Mouse (Mus musculus) heart, embryonic 11.5 days (tissue): ENCODE measurements around the gene Rplp1. TPM values are rescaled to one million over a fixed set of nuclear protein-coding genes. Genes with fewer than 3 reads are reported as not detected.

Experiments used
- ATAC-seq: fragments of 200-750 bp; cut with Nextera tagmentation; replicated peaks from 2 replicates; pipeline ENCODE4 v1.8.0; 2017; ENCODE audit warnings: moderate library complexity; ENCODE audit not compliant: insufficient number of reproducible peaks, low FRiP score, low TSS enrichment
- H3K27ac ChIP-seq: fragments of 300-500 bp; sonication (generic); 2 replicates; pipeline ENCODE4 v1.5.1; 2014; ENCODE audit warnings: mild to moderate bottlenecking, low read depth, low read length
- H3K27me3 ChIP-seq: fragments of 300-500 bp; sonication (generic); 2 replicates; pipeline ENCODE4 v1.6.1; 2014; ENCODE audit warnings: mild to moderate bottlenecking, low read length, mixed read lengths; ENCODE audit not compliant: control insufficient read depth, insufficient read depth
- H3K36me3 ChIP-seq: fragments of 300-500 bp; sonication (generic); 2 replicates; pipeline ENCODE4 v1.6.1; 2014; ENCODE audit warnings: mild to moderate bottlenecking, low read length, moderate library complexity, mixed read lengths; ENCODE audit not compliant: control insufficient read depth, insufficient read depth
- H3K4me1 ChIP-seq: fragments of 300-500 bp; sonication (generic); 2 replicates; pipeline ENCODE4 v1.6.1; 2014; ENCODE audit warnings: low read length; ENCODE audit not compliant: control insufficient read depth, insufficient read depth
- H3K4me2 ChIP-seq: fragments of 300-500 bp; sonication (generic); 2 replicates; pipeline ENCODE4 v1.6.1; 2014; ENCODE audit warnings: mild to moderate bottlenecking, moderate library complexity
- H3K4me3 ChIP-seq: fragments of 300-500 bp; sonication (generic); 2 replicates; pipeline ENCODE4 v1.5.1; 2014; ENCODE audit warnings: low read depth, low read length
- H3K9ac ChIP-seq: fragments of 300-500 bp; sonication (generic); 2 replicates; pipeline ENCODE4 v1.6.1; 2014; ENCODE audit warnings: mild to moderate bottlenecking, low read depth, low read length, moderate library complexity
- H3K9me3 ChIP-seq: fragments of 300-500 bp; sonication (generic); replicated peaks from 2 replicates; pipeline ENCODE4 v1.6.1; 2016; ENCODE audit warnings: low read length; ENCODE audit not compliant: control insufficient read depth
- WGBS: fragments of 180-500 bp; shearing (Covaris S2); extraction: QIAGEN DNeasy Blood & Tissue Kit; methylation state at CpG from one replicate; pipeline ENCODE4 v1.1.7; 2014; ENCODE audit not compliant: insufficient replicate concordance; 5-methylcytosine and 5-hydroxymethylcytosine counted together
- polyA plus RNA-seq: library from polyadenylated mRNA; unstranded; fragments of >200 nt; fragmentation: Nextera tagmentation; extraction: Ambion mirVana; gene quantifications from 2 replicates; pipeline ENCODE4 v1.2.1, GENCODE M21; 2014

The Rplp1 gene
- polyA plus RNA-seq, 1 experiment from 2014 or later: 1,096 TPM

- no peak for ATAC-seq
Observed at GRCm38 (mm10) chr9:61898401-61898800, 15.9 kb downstream of the Rplp1 start.

DNA sequence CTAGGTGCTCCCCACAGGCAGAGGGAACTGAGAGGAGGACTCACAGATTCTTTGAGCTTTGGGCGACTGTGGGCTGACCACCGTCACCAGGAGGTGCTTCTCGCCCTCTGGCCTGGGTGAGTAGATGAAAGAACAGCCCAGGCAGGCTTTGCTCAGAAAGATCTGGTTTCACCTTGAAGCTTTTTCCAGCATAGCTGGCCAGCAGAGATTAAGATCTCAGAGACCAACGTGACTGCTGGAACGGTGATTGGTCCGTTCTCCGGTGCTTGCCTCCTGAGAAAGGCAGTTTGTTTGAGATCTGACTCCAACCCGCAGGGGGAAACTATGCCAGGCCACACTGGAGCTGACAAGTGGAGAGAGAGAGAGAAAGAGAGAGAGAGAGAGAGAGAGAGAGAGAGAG, 19.3 kb downstream of the Rplp1 start:
- Histone ChIP-seq H3K9me3 (no peaks in the 10 kb centered on the region), H3K4me3 (no peak overlapping the region), H3K9ac (no peak overlapping the region), H3K27ac (no peak overlapping the region), H3K4me1 (no peaks in the 10 kb centered on the region; the same call in 1 of the 2 replicates), H3K27me3 (peaks cover 10% of the 10 kb centered on the region), H3K4me2 (no peak overlapping the region), H3K36me3 (no peaks in the 10 kb centered on the region)
- 58% methylated on average over 8 of the region's 8 CpGs for WGBS
- ATAC-seq: no peak

More at GRCm38 (mm10) chr9:61898401-61898800, 15.9 kb downstream of the Rplp1 start:
- H3K27ac ChIP-seq: no peak overlapping the region
- H3K9ac ChIP-seq: no peak overlapping the region
- no peak overlapping the region for H3K4me2 ChIP-seq
- no peaks in the 10 kb centered on the region; the same call in 1 of the 2 replicates for H3K4me1 ChIP-seq
- H3K27me3 ChIP-seq: peaks cover 25% of the 10 kb centered on the region
- 5% methylated on average over 8 of the region's 8 CpGs for WGBS
- no peaks in the 10 kb centered on the region for H3K9me3 ChIP-seq
- no peak overlapping the region for H3K4me3 ChIP-seq
- H3K36me3 ChIP-seq: no peaks in the 10 kb centered on the region

GRCm38 (mm10) chr9:61889855-61890254, 24.5 kb downstream of the Rplp1 start:
- Histone ChIP-seq H3K36me3 (no peaks in the 10 kb centered on the region), H3K4me3 (no peak overlapping the region), H3K27me3 (no peaks in the 10 kb centered on the region; the same call in 1 of the 2 replicates), H3K4me2 (no peak overlapping the region), H3K9me3 (no peaks in the 10 kb centered on the region), H3K27ac (no peak overlapping the region), H3K4me1 (no peaks in the 10 kb centered on the region), H3K9ac (no peak overlapping the region)
- no peak for ATAC-seq
- 55% methylated on average over 8 of the region's 8 CpGs for WGBS

- no peaks in the 10 kb centered on the region for H3K4me1 ChIP-seq
- no peak overlapping the region for H3K4me3 ChIP-seq
- no peak overlapping the region for H3K27ac ChIP-seq
- H3K36me3 ChIP-seq: no peaks in the 10 kb centered on the region
- no peak overlapping the region for H3K9ac ChIP-seq
- H3K4me2 ChIP-seq: no peak overlapping the region
- H3K9me3 ChIP-seq: no peaks in the 10 kb centered on the region
- ATAC-seq: no peak
- WGBS: 59% methylated on average over 11 of the region's 11 CpGs
- H3K27me3 ChIP-seq: no peaks in the 10 kb centered on the region; the same call in 1 of the 2 replicates
Observed at GRCm38 (mm10) chr9:61887661-61888379, 26.5 kb downstream of the Rplp1 start.

DNA sequence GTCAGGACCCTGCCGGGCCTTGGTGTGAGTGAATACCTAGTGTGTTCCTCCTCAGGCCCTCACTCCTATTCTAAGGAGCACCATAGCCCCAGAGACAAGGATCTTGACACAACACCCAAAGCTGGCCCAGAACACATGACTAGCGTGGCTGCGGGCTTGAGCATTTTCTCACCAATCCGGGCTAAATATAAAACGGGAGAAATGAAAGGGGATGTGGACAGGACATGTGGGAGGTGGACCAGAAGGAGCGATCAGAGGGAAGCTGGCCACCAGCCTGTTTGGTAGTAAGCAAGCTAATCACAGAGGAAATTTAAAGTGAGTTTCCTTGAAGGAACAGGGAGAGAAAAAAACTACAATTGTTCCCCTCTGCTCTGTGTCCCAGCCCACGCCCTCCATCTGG, 28.4 kb downstream of the Rplp1 start:
- Histone ChIP-seq H3K27ac (no peak overlapping the region), H3K36me3 (no peaks in the 10 kb centered on the region), H3K9me3 (no peaks in the 10 kb centered on the region), H3K4me3 (no peak overlapping the region), H3K4me1 (no peaks in the 10 kb centered on the region), H3K9ac (no peak overlapping the region), H3K4me2 (no peak overlapping the region), H3K27me3 (no peaks in the 10 kb centered on the region)
- 75% methylated on average over 7 of the region's 7 CpGs for WGBS
- no peak for ATAC-seq

DNA sequence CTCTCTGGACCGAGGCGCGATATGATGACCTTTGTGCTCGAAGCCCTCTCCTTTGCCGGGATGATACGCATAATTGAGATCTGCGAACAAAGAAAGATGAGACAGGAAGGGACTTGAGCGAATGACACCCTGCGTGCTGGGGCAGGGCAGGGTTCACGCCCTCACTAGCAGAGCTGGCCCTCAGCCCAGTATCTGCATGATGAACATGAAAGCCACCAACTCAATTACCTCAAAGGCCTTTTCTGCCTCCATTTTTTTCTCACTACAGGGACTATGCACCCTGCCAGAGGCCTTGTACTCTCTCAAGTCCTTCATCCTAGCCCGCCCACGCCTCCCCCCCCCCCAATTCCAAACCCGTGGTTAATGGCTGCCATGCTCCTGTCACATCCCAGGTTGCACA, 29.4 kb downstream of the Rplp1 start:
- no peak overlapping the region for H3K4me3 ChIP-seq
- no peaks in the 10 kb centered on the region for H3K27me3 ChIP-seq
- 76% methylated on average over 13 of the region's 13 CpGs for WGBS
- no peaks in the 10 kb centered on the region for H3K9me3 ChIP-seq
- no peaks in the 10 kb centered on the region for H3K36me3 ChIP-seq
- no peaks in the 10 kb centered on the region for H3K4me1 ChIP-seq
- ATAC-seq: no peak
- no peak overlapping the region for H3K9ac ChIP-seq
- H3K27ac ChIP-seq: no peak overlapping the region
- H3K4me2 ChIP-seq: no peak overlapping the region

DNA sequence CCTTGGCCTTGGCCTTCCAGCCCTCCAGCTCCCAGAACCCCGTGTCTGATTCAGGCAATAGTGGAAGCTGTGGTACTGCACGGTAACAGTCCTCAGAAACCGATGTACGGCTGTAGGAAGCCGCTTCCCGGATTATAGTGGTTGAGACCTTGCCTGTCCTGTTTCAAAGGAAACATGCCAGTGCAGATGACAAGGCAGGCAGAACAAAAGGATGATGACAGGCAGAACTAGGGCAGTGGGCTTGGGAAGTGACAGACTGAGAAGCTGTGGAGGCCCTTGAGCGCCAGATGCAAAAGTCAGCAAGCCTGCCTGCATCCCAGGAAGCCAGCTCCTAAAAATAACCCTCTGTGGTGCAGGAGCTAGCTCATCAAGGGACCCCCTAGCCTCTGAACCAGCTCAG, 30.0 kb downstream of the Rplp1 start:
- no peak for ATAC-seq
- H3K9me3 ChIP-seq: no peaks in the 10 kb centered on the region
- no peak overlapping the region for H3K9ac ChIP-seq
- H3K4me2 ChIP-seq: no peak overlapping the region
- H3K36me3 ChIP-seq: no peaks in the 10 kb centered on the region
- H3K27ac ChIP-seq: no peak overlapping the region
- H3K4me3 ChIP-seq: no peak overlapping the region
- H3K4me1 ChIP-seq: no peaks in the 10 kb centered on the region
- no peaks in the 10 kb centered on the region for H3K27me3 ChIP-seq
- 56% methylated on average over 7 of the region's 7 CpGs for WGBS

DNA sequence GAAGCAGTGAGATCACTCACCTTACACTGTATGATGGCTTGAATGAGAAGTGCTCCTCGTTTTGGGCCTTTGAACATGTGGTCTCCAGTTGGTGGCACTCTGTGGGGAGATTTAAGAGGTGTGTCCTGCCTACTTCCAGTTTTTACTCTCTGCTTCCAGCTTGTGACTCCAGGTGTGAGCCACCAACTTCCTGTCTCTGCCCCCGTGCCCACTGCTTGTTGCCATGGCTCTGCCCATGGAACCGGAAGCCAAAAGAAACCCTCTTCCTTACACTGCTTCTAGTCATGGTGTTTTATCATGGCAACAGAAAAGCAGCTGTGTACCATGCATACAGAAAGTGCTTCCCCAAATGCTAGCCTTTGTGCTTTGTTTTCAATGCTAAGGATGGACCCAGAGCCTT, 32.2 kb downstream of the Rplp1 start:
- Histone ChIP-seq H3K9me3 (no peaks in the 10 kb centered on the region), H3K36me3 (no peaks in the 10 kb centered on the region), H3K4me3 (no peak overlapping the region), H3K9ac (no peak overlapping the region), H3K4me2 (no peak overlapping the region), H3K27me3 (peaks cover 9% of the 10 kb centered on the region), H3K4me1 (no peaks in the 10 kb centered on the region; the same call in 1 of the 2 replicates), H3K27ac (no peak overlapping the region)
- WGBS: 67% methylated on average over 3 of the region's 3 CpGs
- ATAC-seq: no peak

GRCm38 (mm10) chr9:61878889-61879288, 35.5 kb downstream of the Rplp1 start:
- H3K4me2 ChIP-seq: no peak overlapping the region
- H3K27ac ChIP-seq: no peak overlapping the region
- 28% methylated on average over 2 of the region's 2 CpGs for WGBS
- H3K9me3 ChIP-seq: no peaks in the 10 kb centered on the region
- no peak overlapping the region for H3K4me3 ChIP-seq
- H3K9ac ChIP-seq: no peak overlapping the region
- H3K4me1 ChIP-seq: no peaks in the 10 kb centered on the region; the same call in 1 of the 2 replicates
- H3K36me3 ChIP-seq: no peaks in the 10 kb centered on the region
- H3K27me3 ChIP-seq: peaks cover 15% of the 10 kb centered on the region
- ATAC-seq: no peak
